Mouse (Mus musculus): Measurements from ENCODE around the gene Klf17.

DNA sequence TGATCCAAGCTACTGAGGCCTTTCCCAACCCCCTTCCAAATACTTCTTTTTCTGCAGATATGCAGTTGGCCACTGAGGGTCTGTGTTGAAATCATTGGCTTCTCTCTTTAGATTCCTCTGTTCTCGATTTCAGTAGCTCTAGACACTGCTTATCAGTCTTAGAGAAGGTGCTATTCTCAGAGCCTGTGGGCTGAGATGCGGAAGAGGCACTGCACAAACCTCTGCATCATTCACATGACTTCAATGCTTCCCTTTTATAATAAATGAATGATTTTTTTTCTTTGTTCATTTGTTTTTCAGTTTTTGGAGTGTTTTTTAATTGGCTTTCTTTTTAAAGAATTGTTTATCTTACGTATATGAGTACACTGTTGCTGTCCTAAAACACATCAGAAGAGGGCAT is 53.1 kb downstream of the Klf17 start:
- TF ChIP-seq CTCF (conservative IDR thresholded peaks at IDR 0.05; ENCODE audit: insufficient read depth, insufficient read length, low read depth, low read length) (no peak), POLR2A (IDR thresholded peaks at IDR 0.05; ENCODE audit: low read depth, low read length) (no peak)

All from kidney, adult 2 months (tissue).